Mouse (Mus musculus) neutrophil, adult 65 days (primary cell): ENCODE data around the gene Ndufv3. TPM values are rescaled to one million over a fixed set of nuclear protein-coding genes. Genes with fewer than 3 reads are reported as not detected.

Experiments used
- total RNA-seq: library from RNA; stranded (reverse); gene quantifications from 2 replicates; pipeline ENCODE4 v1.2.4, GENCODE M21; 2023

Gene Ndufv3
- total RNA-seq: 84.2 and 91.2 TPM in 2 replicates

GRCm38 (mm10) chr17:31519946-31520838 lies at the start of gene Ndufv3, which contains the start of gene Wdr4:
TSS of gene Ndufv3 (plus strand) at chr17:31520115.
TSS of gene Wdr4 (minus strand) at chr17:31519980.

GRCm38 (mm10) chr17:31564015-31564857 lies 44.3 kb downstream of the Ndufv3 start, which contains the start of gene Pknox1:
TSS of gene Pknox1 (plus strand) at chr17:31564734.

Other genes with a start within 250 kb of the Ndufv3 start
- gene Rsph1, start 242.7 kb upstream of the Ndufv3 start, total RNA-seq: 3.3 and 3.4 TPM in 2 replicates
- gene Slc37a1, start 233.3 kb upstream of the Ndufv3 start, total RNA-seq: 28.5 and 37.9 TPM in 2 replicates
- gene Pde9a, start 133.9 kb upstream of the Ndufv3 start, total RNA-seq: 1.2 TPM in 1 of 2 replicates, not detected in the other
- 7.3 and 16.8 TPM in 2 replicates for gene Wdr4, start 135 bp upstream of the Ndufv3 start, total RNA-seq
- 70.1 and 80.5 TPM in 2 replicates for gene Pknox1, start 44.6 kb downstream of the Ndufv3 start, total RNA-seq
- gene Cbs, start 117.1 kb downstream of the Ndufv3 start, total RNA-seq: not detected in 2 replicates
- gene U2af1, start 138.8 kb downstream of the Ndufv3 start, total RNA-seq: 242 and 286 TPM in 2 replicates
- not detected in 2 replicates for gene Cryaa, start 157.7 kb downstream of the Ndufv3 start, total RNA-seq